Mouse (Mus musculus): ENCODE measurements around the gene Gm5580. TPM values are rescaled to one million over a fixed set of nuclear protein-coding genes. Genes with fewer than 3 reads are reported as not detected.
A peak's percentile ranks its signal among the peaks of the same experiment; 100 is the strongest.
"Not testable (repeated sequence)": the region's sequence is repeated elsewhere in the genome, so short reads cannot be mapped to it uniquely, and the experiment has no call there.

Gm5580 gene
- total and polyA plus RNA-seq, 3 experiments: 0.14 to 0.82 TPM; not detected in 1

DNA sequence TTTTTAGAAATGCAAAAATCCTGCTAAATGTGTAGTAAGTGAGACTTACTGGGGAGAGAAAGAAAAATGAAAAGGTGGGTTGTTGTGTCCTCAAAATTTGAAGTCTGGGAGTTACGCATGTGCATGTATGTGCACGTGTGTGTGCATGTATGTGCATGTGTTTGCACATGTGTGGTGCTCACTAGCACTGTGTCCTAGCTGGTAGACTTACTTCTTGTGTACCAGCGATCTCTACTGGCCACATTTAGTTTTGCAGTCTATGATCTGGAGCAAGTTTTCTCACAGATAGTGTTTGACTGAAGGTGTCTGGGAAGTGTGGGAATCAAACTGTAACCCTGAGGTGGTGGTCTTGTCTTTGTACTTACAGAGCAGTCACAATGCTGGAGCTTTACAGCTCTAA, 18.9 kb downstream of the Gm5580 start:
- Histone ChIP-seq H3K27me3 (ENCODE audit: insufficient read depth, low read length) (no peaks in the 10 kb centered on the region), H3K36me3 (replicated peaks) (no peaks in the 10 kb centered on the region), H3K4me1 (ENCODE audit: insufficient read depth, low read depth, low read length) (no peaks in the 10 kb centered on the region), H3K9me3 (replicated peaks) (no peaks in the 10 kb centered on the region), H3K4me3 (ENCODE audit: low read depth, low read length) (no peak overlapping the region)
- ATAC-seq (ENCODE audit: extremely low read depth, insufficient number of reproducible peaks, low FRiP score, poor library complexity, severe bottlenecking) (peak; percentile 40; the same call in 1 of the 2 replicates), DNase-seq (ENCODE audit: low spot score) (no peak)
- TF ChIP-seq CTCF (IDR thresholded peaks at IDR 0.05; ENCODE audit: low read depth, low read length) (peak; percentile 51), POLR2AphosphoS5 (IDR thresholded peaks at IDR 0.05; ENCODE audit: insufficient replicate concordance, low read depth, low read length) (no peak)

DNA sequence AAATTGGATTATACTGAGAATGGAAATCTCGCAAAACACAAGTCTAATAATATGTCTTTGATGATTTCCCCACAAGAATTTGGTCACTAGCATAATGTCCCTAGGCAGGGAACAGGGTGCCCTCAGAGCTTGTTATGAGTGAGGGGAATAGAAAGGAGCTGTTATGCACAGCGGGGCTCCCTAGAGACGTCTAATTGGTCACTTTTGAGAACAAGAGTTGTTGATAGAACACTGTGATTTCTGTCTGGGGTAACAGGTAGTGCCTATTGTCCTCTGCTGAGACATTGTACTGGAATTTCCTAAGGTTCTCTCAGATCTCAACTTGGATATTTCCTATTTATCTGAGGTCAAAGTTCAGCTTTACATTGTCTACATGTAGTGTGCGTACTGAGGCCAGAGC, 33.2 kb downstream of the Gm5580 start, which contains the start of gene Olfr215:
Gene Olfr215 (minus strand): TSS at position 101 of the 400 bp plus-strand sequence.
- Histone ChIP-seq H3K27me3 (ENCODE audit: insufficient read depth, low read length) (no peaks in the 10 kb centered on the region), H3K36me3 (replicated peaks) (no peaks in the 10 kb centered on the region), H3K9me3 (replicated peaks) (no peaks in the 10 kb centered on the region), H3K4me3 (ENCODE audit: low read depth, low read length) (no peak within 1 kb of the TSS), H3K4me1 (ENCODE audit: insufficient read depth, low read depth, low read length) (no peaks in the 10 kb centered on the region)
- ATAC-seq (ENCODE audit: extremely low read depth, insufficient number of reproducible peaks, low FRiP score, poor library complexity, severe bottlenecking): no peak
- no peak for DNase-seq (ENCODE audit: low spot score)
- TF ChIP-seq GATA1 (IDR thresholded peaks at IDR 0.05; ENCODE audit: borderline replicate concordance, low read length) (no peak), CTCF (IDR thresholded peaks at IDR 0.05; ENCODE audit: low read depth, low read length) (no peak), POLR2AphosphoS5 (IDR thresholded peaks at IDR 0.05; ENCODE audit: insufficient replicate concordance, low read depth, low read length) (no peak), GATA2 (IDR thresholded peaks at IDR 0.05; ENCODE audit: borderline replicate concordance, low read depth, low read length) (no peak), TAL1 (conservative IDR thresholded peaks at IDR 0.05; ENCODE audit: low read depth, low read length) (no peak)

DNA sequence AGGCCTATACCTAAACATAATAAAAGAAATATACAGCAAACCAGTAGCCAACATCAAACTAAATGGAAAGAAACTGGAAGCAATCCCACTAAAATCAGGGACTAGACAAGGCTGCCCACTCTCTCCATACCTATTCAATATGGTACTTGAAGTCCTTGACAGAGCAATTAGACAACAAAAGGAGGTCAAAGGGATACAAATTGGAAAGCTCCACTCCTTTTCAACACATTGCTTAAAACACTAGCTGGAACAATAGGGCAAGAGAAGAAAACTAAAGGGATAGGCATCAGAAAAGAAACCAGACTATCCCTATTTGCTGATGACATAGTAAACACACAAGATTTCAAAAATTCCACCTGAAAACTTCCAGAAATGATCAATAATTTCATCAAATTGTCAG, 50.0 kb downstream of the Gm5580 start:
- H3K4me1 ChIP-seq (ENCODE audit: insufficient read depth, low read depth, low read length); DNase-seq (ENCODE audit: low spot score); H3K36me3 ChIP-seq (replicated peaks); H3K9me3 ChIP-seq (replicated peaks); H3K4me3 ChIP-seq (ENCODE audit: low read depth, low read length); H3K27me3 ChIP-seq (ENCODE audit: insufficient read depth, low read length); ATAC-seq (ENCODE audit: extremely low read depth, insufficient number of reproducible peaks, low FRiP score, poor library complexity, severe bottlenecking): not testable (repeated sequence)

Other genes with a start within 250 kb of the Gm5580 start
- 35.1 and 191 TPM in 2 replicates for gene March8, start 213.1 kb upstream of the Gm5580 start, total RNA-seq (2014; fragmentation: Nextera tagmentation)
- gene March8, start 213.1 kb upstream of the Gm5580 start, total RNA-seq (2017): 53.9 and 70.9 TPM in 2 replicates
- gene March8, start 213.1 kb upstream of the Gm5580 start, polyA plus RNA-seq (2012): 8.8 and 9.9 TPM in 2 replicates
- 73.4 and 102 TPM in 2 replicates for gene Alox5, start 90.0 kb upstream of the Gm5580 start, total RNA-seq (2014; fragmentation: Nextera tagmentation)
- gene Alox5, start 90.0 kb upstream of the Gm5580 start, total RNA-seq (2017): 87.0 and 92.5 TPM in 2 replicates
- 22.3 and 24.0 TPM in 2 replicates for gene Alox5, start 90.0 kb upstream of the Gm5580 start, polyA plus RNA-seq (2012)
- gene Olfr211, start 62.0 kb upstream of the Gm5580 start, total RNA-seq (2014; fragmentation: Nextera tagmentation): not detected in 2 replicates
- 0.06 and 0.22 TPM in 2 replicates for gene Olfr211, start 62.0 kb upstream of the Gm5580 start, total RNA-seq (2017)
- gene Olfr211, start 62.0 kb upstream of the Gm5580 start, polyA plus RNA-seq (2012): not detected in 2 replicates
- 0.24 TPM in 1 of 2 replicates, not detected in the other for gene Olfr212, start 44.6 kb upstream of the Gm5580 start, total RNA-seq (2014; fragmentation: Nextera tagmentation)
- gene Olfr212, start 44.6 kb upstream of the Gm5580 start, total RNA-seq (2017): 0.06 and 0.27 TPM in 2 replicates
- gene Olfr212, start 44.6 kb upstream of the Gm5580 start, polyA plus RNA-seq (2012): not detected in 2 replicates
- not detected in 2 replicates for gene Olfr213, start 12.7 kb upstream of the Gm5580 start, total RNA-seq (2014; fragmentation: Nextera tagmentation)
- 0.11 TPM in 1 of 2 replicates, not detected in the other for gene Olfr213, start 12.7 kb upstream of the Gm5580 start, total RNA-seq (2017)
- gene Olfr213, start 12.7 kb upstream of the Gm5580 start, polyA plus RNA-seq (2012): not detected in 2 replicates
- gene Olfr214, start 3.1 kb downstream of the Gm5580 start, total RNA-seq (2014; fragmentation: Nextera tagmentation): not detected in 2 replicates
- 0.71 TPM in 1 of 2 replicates, not detected in the other for gene Olfr214, start 3.1 kb downstream of the Gm5580 start, total RNA-seq (2017)
- gene Olfr214, start 3.1 kb downstream of the Gm5580 start, polyA plus RNA-seq (2012): not detected in 2 replicates
- not detected in 2 replicates for gene Olfr215, start 33.1 kb downstream of the Gm5580 start, total RNA-seq (2014; fragmentation: Nextera tagmentation)
- under 0.01 and 0.05 TPM in 2 replicates for gene Olfr215, start 33.1 kb downstream of the Gm5580 start, total RNA-seq (2017)
- gene Olfr215, start 33.1 kb downstream of the Gm5580 start, polyA plus RNA-seq (2012): not detected in 2 replicates
- gene Zfp422, start 77.9 kb downstream of the Gm5580 start, total RNA-seq (2014; fragmentation: Nextera tagmentation): not detected in 2 replicates
- 0.06 and 0.11 TPM in 2 replicates for gene Zfp422, start 77.9 kb downstream of the Gm5580 start, total RNA-seq (2017)
- gene Zfp422, start 77.9 kb downstream of the Gm5580 start, polyA plus RNA-seq (2012): not detected in 2 replicates
- not detected in 2 replicates for gene Depp1, start 99.5 kb downstream of the Gm5580 start, total RNA-seq (2014; fragmentation: Nextera tagmentation)
- 0.35 TPM in 1 of 2 replicates, not detected in the other for gene Depp1, start 99.5 kb downstream of the Gm5580 start, total RNA-seq (2017)
- gene Depp1, start 99.5 kb downstream of the Gm5580 start, polyA plus RNA-seq (2012): not detected in 2 replicates
- not detected in 2 replicates for gene Rassf4, start 122.8 kb downstream of the Gm5580 start, total RNA-seq (2014; fragmentation: Nextera tagmentation)
- gene Rassf4, start 122.8 kb downstream of the Gm5580 start, total RNA-seq (2017): 0.12 and 0.16 TPM in 2 replicates
- gene Rassf4, start 122.8 kb downstream of the Gm5580 start, polyA plus RNA-seq (2012): not detected in 2 replicates
- gene Tmem72, start 165.8 kb downstream of the Gm5580 start, total RNA-seq (2014; fragmentation: Nextera tagmentation): 0.30 and 0.34 TPM in 2 replicates
- gene Tmem72, start 165.8 kb downstream of the Gm5580 start, total RNA-seq (2017): 0.11 and 0.12 TPM in 2 replicates
- gene Tmem72, start 165.8 kb downstream of the Gm5580 start, polyA plus RNA-seq (2012): under 0.01 TPM in 1 of 2 replicates, not detected in the other

Data from G1E (cell line).